Mouse (Mus musculus): Measurements from ENCODE around the gene Gli1.

DNA sequence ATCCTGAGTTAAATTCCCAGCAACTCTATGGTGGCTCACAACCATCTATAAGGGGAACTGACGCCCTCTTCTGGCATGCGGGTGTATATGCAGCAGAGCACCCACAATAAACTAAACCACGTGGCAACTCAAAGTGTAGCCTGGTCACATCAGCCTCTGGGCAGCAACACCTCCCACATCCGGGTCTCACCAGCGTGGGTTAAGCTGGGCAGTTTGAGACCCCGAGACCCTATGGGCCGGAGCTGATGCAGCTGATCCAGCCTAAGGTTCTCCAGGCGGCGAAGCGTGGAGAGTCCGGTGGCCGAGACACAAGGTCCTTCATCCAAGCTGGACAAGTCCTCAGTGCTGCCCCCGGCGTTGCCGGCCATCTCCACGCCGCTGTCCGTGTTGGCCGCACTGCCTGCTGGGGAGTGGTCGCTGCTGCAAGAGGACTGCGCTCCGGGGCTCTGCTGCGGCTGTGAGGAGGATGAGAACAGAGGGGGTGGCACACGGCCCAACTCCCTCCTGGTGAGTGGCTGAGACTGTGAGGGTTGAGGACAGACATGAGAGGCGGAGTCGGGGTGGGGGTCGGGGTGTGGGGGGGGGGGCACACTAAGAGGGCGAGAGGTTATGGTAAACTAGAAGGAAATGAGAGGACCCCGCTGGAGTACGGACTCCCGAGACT is 9.4 kb downstream of the Gli1 start:
- TF ChIP-seq E2F4 (IDR thresholded peaks at IDR 0.05; ENCODE audit: insufficient replicate concordance, low read depth, low read length): no peak
- no peak for TF ChIP-seq EP300 (IDR thresholded peaks at IDR 0.05; ENCODE audit: low read length)
- no peak for TF ChIP-seq POLR2A (IDR thresholded peaks at IDR 0.05; ENCODE audit: low read depth, low read length)
- no peak for TF ChIP-seq MAZ (IDR thresholded peaks at IDR 0.05; ENCODE audit: low read depth, low read length)
- TF ChIP-seq SMC3 (IDR thresholded peaks at IDR 0.05; ENCODE audit: low read depth, low read length): no peak
- TF ChIP-seq CTCF (conservative IDR thresholded peaks at IDR 0.05 in 1 of 2, IDR thresholded peaks at IDR 0.05 in 1 of 2; ENCODE audit: low read depth in 2 of 2, low read length in 2 of 2): peak in 1 of 2 experiments; percentile 28; a peak in 1 of 4 replicates
- no peak for TF ChIP-seq ETS1 (conservative IDR thresholded peaks at IDR 0.05; ENCODE audit: low read depth, low read length)
- TF ChIP-seq TCF12 (IDR thresholded peaks at IDR 0.05; ENCODE audit: low read depth, low read length): no peak
- no peak for TF ChIP-seq USF2 (conservative IDR thresholded peaks at IDR 0.05; ENCODE audit: low read depth, low read length)
- no peak for TF ChIP-seq MAFK (IDR thresholded peaks at IDR 0.05; ENCODE audit: insufficient replicate concordance, low read length)
- no peak for TF ChIP-seq NELFE (IDR thresholded peaks at IDR 0.05; ENCODE audit: low read depth, low read length)
- no peak for TF ChIP-seq ZKSCAN1 (IDR thresholded peaks at IDR 0.05; ENCODE audit: borderline replicate concordance, low read depth, low read length)
